In the genomic region with DNA sequence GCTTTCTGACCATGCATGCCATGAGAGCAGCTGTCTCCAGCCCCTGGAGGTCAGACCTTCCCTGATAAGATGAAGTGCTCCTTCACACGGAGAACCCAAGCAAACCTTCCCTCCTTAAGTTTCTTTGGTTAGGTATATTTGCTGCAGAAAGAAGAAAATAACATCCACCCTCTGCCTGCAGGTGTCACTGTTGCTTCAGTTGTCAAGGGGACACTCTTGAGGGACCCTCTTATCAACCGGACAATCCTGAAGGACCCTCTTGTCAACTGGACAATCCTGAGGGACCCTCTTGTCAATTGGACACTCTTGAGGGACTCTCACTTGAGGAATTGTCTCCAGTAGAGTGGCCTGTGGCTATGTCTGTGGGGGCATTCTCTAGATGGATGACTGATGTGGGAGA, we compare ENCODE assay signal across 11 mouse cellular contexts.
DNase-seq lines count a peak whose midpoint lies in the region; ATAC-seq and TF ChIP-seq lines count a peak whose summit lies in the region.
"Had no signal": no experiment of that assay in that cellular context is flagged by ENCODE, and none has a peak within 500 bp of the region (broad histone marks: within the 10 kb centered on the region; RNA-seq: fewer than 3 reads in every experiment).

No protein-coding gene starts in this region.

- peak; percentile 38 for DNase-seq in hindbrain, postnatal 0 days (ENCODE audit: low spot score)
- peak; percentile 12 for DNase-seq in lung, postnatal 10 days
- no peak for DNase-seq in lung, postnatal 36 days
- DNase-seq in brain, adult 2 months (ENCODE audit: low read depth, low spot score) = peak; percentile 33
- DNase-seq in midbrain, postnatal 0 days (ENCODE audit: low spot score) = peak; percentile 35
- no peak for DNase-seq in ovary, adult 18-20 months (ENCODE audit: low spot score)
- DNase-seq: lung, adult 2 months; thymus, postnatal 14 days had no signal

- H3K4me2 ChIP-seq in hindbrain, postnatal 0 days (ENCODE audit: low read depth, low read length) = no peak overlapping the region
- H3K4me2 ChIP-seq in hindbrain, embryonic 13.5 days = no peak overlapping the region
- H3K4me2 ChIP-seq in midbrain, postnatal 0 days (ENCODE audit: low read depth, low read length, poor library complexity, severe bottlenecking) = no peak overlapping the region
- H3K4me2 ChIP-seq: embryonic facial prominence, embryonic 12.5 days had no signal

- H3K9ac ChIP-seq in hindbrain, postnatal 0 days (replicated peaks; ENCODE audit: low read length) = no peak overlapping the region
- H3K9ac ChIP-seq in hindbrain, embryonic 13.5 days = no peak overlapping the region
- no peak overlapping the region for H3K9ac ChIP-seq in midbrain, postnatal 0 days (replicated peaks; ENCODE audit: low read length, poor library complexity, severe bottlenecking)
- H3K9ac ChIP-seq: embryonic facial prominence, embryonic 12.5 days had no signal

- H3K9me3 ChIP-seq in hindbrain, postnatal 0 days (ENCODE audit: low read length) = no peaks in the 10 kb centered on the region
- no peaks in the 10 kb centered on the region for H3K9me3 ChIP-seq in hindbrain, embryonic 13.5 days
- H3K9me3 ChIP-seq in midbrain, postnatal 0 days (ENCODE audit: low read length) = no peaks in the 10 kb centered on the region
- H3K9me3 ChIP-seq: embryonic facial prominence, embryonic 12.5 days; hindbrain, embryonic 10.5 days had no signal

- H3K4me3 ChIP-seq in hindbrain, postnatal 0 days (ENCODE audit: low read length) = no peak overlapping the region
- H3K4me3 ChIP-seq in hindbrain, embryonic 13.5 days = no peak overlapping the region
- H3K4me3 ChIP-seq in midbrain, postnatal 0 days (ENCODE audit: low read depth, low read length) = no peak overlapping the region
- H3K4me3 ChIP-seq: embryonic facial prominence, embryonic 12.5 days; hindbrain, embryonic 10.5 days had no signal

- ATAC-seq in hindbrain, postnatal 0 days = no peak
- ATAC-seq in hindbrain, embryonic 13.5 days (ENCODE audit: low FRiP score) = no peak
- ATAC-seq in midbrain, postnatal 0 days (ENCODE audit: low FRiP score) = no peak

- no peaks in the 10 kb centered on the region for H3K36me3 ChIP-seq in hindbrain, postnatal 0 days (ENCODE audit: insufficient read depth, low read length)
- H3K36me3 ChIP-seq in hindbrain, embryonic 13.5 days = peaks cover 7% of the 10 kb centered on the region
- H3K36me3 ChIP-seq in midbrain, postnatal 0 days (ENCODE audit: insufficient read depth, low read length) = peaks cover 16% of the 10 kb centered on the region
- H3K36me3 ChIP-seq: embryonic facial prominence, embryonic 12.5 days; hindbrain, embryonic 10.5 days had no signal

- H3K27me3 ChIP-seq in hindbrain, postnatal 0 days (ENCODE audit: insufficient read depth, low read length) = no peaks in the 10 kb centered on the region
- H3K27me3 ChIP-seq in hindbrain, embryonic 13.5 days = 0 out of 2 replicates have a peak, but pooled peaks cover 3% of the 10 kb centered on the region
- H3K27me3 ChIP-seq in midbrain, postnatal 0 days (ENCODE audit: insufficient read depth, low read length) = no peaks in the 10 kb centered on the region
- H3K27me3 ChIP-seq: embryonic facial prominence, embryonic 12.5 days had no signal

- H3K27ac ChIP-seq in hindbrain, postnatal 0 days = no peak overlapping the region
- H3K27ac ChIP-seq in hindbrain, embryonic 13.5 days = no peak overlapping the region
- H3K27ac ChIP-seq in midbrain, postnatal 0 days (ENCODE audit: low read depth, low read length) = no peak overlapping the region
- H3K27ac ChIP-seq: embryonic facial prominence, embryonic 12.5 days; hindbrain, embryonic 10.5 days had no signal

- no peaks in the 10 kb centered on the region for H3K4me1 ChIP-seq in hindbrain, postnatal 0 days (ENCODE audit: insufficient read depth, low read length)
- H3K4me1 ChIP-seq in hindbrain, embryonic 13.5 days (replicated peaks) = peaks cover 20% of the 10 kb centered on the region
- H3K4me1 ChIP-seq in midbrain, postnatal 0 days (ENCODE audit: insufficient read depth, low read length) = no peaks in the 10 kb centered on the region
- H3K4me1 ChIP-seq: embryonic facial prominence, embryonic 12.5 days had no signal

- 37% methylated on average over 2 of the region's 2 CpGs for WGBS in hindbrain, postnatal 0 days
- 26% methylated on average over 2 of the region's 2 CpGs for WGBS in hindbrain, embryonic 13.5 days
- WGBS in midbrain, postnatal 0 days = 38% methylated on average over 2 of the region's 2 CpGs

- peak; percentile 67 for TF ChIP-seq CTCF in hindbrain, postnatal 0 days (IDR thresholded peaks at IDR 0.05; ENCODE audit: low read depth)
- TF ChIP-seq CTCF in midbrain, postnatal 0 days (IDR thresholded peaks at IDR 0.05) = peak; percentile 67

Comparison
In these comparisons a context has a peak if more than half of its experiments do, and no peak if none do; other contexts are left out.
1. DNase-seq: peak in hindbrain, postnatal 0 days (single experiment), lung, postnatal 10 days (single experiment), brain, adult 2 months (single experiment) and midbrain, postnatal 0 days (single experiment); none in lung, postnatal 36 days (single experiment) and ovary, adult 18-20 months (single experiment).